Mouse (Mus musculus): ENCODE measurements around the gene Ptar1.

GRCm38 (mm10) chr19:23698366-23698765 lies 11.1 kb downstream of the Ptar1 start:
- TF ChIP-seq CTCF (IDR thresholded peaks at IDR 0.05; ENCODE audit: control insufficient read depth, insufficient read depth, low read length) (no peak), POLR2A (IDR thresholded peaks at IDR 0.05; ENCODE audit: borderline replicate concordance, control insufficient read depth, low read depth, low read length) (no peak)

All from bone marrow, adult 2 months (tissue).